Mouse (Mus musculus) liver (tissue): ENCODE data around the gene Tmsb10.

Experiments
- DNase-seq: peaks from one replicate; pipeline ENCODE4 v3.0.0-alpha.2; 2020; ENCODE audit warnings: mixed read lengths

The Tmsb10 gene

GRCm38 (mm10) chr6:72958662-72959071, at the start of gene Tmsb10:
TSS of gene Tmsb10 (minus strand) at chr6:72958748.
- DNase-seq = no peak

DNA sequence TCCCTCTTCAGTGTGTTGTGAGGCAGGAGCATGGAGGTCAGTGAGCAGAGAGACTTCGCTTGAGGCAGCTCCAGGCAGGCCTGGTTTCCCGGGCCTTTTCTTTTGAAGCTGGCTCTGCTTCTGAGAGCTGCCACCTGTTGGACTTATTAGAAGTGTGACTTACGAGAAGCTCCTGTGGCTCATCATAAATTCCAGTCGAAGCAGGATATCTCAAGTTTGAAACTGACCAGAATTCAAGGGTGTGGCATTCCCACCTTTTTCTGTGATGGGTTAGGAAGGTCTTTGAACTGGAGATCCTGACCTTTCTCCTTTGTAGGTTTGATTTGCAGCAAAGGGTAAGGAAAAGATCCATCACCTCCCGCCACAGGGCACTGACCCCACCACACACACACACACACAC, 45.1 kb upstream of the Tmsb10 start:
- no peak for DNase-seq

DNA sequence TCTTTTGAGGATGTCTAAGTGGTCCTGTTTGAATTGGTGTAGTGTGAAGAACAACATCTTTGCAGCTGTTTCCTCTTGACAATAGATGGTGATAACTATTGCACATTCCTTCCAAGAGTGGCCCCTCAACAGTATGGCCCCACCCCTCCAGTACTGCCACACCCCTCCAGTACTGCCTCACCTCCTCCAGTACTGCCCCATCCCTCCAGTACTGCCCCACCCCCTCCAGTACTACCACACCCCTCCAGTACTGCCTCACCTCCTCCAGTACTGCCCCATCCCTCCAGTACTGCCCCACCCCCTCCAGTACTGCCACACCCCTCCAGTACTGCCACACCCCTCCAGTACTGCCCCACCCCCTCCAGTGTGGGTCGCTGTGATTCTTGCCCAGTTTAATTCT, 43.8 kb upstream of the Tmsb10 start:
- peak; percentile 20 for DNase-seq

GRCm38 (mm10) chr6:72998809-72999208, 40.3 kb upstream of the Tmsb10 start:
- DNase-seq = no peak

DNA sequence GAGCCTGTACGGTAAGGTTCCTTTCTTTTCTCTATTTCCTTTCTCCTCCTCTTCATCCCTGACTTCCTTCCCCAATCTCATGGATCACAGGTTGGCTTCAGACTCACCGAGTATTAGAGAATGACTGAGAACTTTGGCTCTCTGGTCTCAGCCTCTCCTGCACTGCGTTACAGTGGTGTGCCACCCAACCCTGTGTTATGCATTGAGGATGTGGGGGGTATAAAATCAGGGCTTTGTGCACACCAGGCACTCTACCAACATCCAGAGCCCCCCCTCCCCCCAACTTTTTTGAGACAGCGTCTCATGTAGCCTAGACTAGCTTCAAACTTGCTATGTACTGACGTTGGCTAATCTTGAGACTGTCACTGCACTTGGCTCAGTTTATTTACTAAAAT, 35.1 kb upstream of the Tmsb10 start:
- no peak for DNase-seq

DNA sequence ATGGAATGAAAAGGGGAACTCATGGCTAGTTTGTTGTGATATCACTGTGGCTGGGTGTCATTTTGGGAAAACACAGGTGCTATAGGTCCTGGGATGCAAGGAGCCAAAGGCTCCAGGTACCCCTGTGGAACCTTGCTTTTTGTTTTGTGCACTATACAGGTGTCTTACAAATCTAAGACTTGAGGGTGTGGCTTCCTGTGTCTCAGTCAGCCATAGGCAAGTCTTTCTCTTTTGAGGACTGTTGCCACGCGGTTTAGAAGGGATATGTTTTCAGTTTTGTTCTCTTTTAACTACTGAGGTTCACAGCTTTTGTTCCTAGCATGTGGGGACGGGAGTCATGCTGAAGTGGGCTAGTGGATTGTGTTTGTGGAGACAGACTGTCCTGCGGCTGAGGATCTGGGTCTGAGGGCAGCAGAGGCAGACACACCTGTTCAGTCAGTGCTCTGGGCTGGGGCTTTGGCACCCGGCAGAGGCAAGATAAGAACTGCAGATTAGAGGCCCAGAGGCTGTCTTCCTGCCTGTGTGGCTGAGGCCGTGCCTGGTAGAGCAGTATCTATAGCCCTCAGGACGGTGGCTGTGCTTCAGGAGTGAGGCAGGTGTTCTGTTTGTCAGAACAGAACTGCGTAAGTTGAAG, 34.6 kb upstream of the Tmsb10 start:
- no peak for DNase-seq

DNA sequence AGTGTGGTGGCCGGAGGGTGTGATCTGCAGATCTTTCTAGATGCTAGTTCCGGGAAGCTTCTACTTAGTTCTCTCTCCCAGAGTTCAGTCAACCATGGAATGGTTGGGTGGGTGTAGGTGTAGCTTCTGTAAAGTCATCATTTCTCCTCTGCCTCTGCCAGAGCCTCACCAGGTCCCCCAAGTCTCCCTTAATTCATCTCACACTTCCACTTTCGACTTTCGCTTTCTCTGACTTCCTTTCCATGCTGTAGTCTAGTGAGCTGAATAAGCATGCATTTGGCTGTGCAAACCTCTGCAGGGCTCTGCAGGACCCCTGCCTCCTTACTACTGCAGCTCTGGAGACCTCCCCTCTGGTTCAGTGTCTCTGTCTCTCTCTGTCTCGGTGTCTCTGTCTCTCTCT, 31.7 kb upstream of the Tmsb10 start:
- DNase-seq = no peak

DNA sequence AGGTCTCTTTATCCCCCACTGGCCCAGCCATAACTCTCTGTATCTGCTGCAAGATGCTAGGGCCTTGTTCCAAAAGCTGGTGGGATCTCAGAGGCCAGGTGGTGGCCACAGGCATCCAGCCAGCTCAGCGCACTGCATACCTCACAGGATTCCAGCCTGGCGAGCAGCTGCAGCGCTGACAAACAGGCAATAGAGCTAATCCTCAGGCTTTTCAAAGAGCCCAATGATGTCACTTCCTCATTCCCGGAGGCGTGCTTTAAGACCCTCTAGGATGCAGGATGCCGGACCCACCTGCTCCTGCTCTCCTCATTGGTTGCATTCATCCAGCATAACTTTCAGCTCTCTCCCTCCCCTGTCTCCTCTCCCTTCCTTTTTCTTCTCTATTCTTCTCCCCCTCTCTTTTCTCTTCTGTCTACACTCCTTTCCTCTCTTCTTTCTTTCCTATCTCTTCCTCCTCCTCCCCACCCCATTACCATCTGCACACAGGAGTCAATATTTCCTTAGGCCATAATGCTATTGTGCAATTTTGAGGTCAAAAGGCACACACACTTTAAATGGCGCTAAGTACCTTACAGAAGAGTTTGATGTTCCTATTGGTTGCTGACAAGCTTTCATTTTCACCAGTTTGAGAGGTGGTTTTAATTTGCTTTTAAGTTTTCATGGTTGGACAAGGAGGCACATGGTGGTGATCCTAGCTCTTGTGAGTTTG, 30.6 kb upstream of the Tmsb10 start:
- peak; percentile 43 for DNase-seq

DNA sequence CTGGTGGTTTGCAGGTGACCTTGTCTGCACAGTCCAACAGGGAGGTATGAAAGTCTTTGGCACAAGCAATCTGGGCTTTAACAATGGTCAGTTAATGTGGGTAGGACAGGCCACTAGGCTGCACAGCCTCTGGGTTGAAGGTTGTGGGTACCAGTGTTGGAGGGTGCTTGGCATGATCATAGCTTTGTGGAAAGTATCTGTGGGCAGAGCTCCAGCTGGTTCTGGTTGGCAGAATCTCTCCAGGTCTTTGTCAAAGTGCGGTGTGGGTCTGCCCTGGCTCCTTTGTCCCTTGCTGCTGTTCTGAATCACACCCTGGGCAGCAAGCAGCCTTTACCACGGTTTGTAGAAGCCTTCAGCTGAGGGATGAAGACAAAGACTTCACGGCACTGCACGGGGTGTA, 24.0 kb upstream of the Tmsb10 start:
- no peak for DNase-seq

DNA sequence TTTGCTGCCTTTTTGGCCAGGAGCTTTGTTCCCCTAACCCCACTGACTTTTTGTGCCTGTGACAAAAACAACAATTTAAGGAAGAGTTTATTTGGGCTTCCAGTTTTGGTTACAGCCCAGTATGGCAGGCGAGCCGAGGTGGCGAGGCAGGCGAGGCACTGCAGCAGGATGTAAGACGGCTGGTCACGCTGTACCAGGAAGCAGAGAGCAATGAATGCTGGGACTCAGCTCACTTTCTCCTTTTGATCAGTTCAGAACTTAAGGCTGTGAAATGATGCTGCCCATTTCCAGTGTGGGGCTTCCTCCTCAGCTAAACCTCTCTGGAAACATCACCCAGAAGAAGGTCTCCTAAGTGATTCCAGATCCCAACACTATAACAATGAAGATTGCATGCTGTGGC, 23.3 kb upstream of the Tmsb10 start:
- DNase-seq = no peak

GRCm38 (mm10) chr6:72981124-72981651, 22.6 kb upstream of the Tmsb10 start:
- DNase-seq = peak; percentile 47

DNA sequence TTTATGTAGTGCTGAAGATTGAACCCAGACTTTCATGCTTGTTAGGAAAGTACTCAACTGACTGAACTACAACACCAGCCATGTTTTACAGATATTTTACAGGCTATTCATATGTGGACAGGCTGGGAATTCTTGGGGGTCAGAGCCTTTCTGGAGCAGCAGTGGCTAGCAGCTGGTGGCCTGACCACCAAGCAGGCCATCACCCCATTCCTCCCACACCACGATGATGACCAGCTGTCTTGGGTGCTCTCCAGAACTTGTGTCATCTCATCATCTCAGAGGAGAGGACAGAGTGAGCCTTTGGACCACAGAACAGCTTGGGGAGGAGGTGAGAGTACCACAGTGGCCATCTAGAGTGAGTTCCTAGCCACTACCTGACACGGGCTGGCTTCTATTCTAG, 18.3 kb upstream of the Tmsb10 start:
- DNase-seq = no peak

DNA sequence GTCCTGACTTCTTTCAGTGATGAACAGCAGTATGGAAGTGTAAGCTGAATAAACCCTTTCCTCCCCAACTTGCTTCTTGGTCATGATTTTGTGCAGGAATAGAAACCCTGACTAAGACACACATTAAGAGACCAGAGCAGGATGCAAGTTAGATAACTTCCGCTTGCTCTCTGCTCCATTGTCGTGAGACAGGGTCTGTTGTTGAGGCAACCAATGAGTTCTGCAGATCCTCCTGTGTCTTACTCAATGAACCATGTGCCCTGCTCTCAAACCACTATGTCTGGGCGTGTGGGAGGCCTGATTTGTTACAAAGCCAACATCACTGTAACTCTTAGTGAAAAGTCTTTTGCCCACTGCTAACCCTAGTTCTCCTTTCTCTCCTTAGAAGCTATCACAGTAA, 12.5 kb upstream of the Tmsb10 start:
- no peak for DNase-seq

- DNase-seq = no peak
Observed at GRCm38 (mm10) chr6:72969787-72970186, 11.2 kb upstream of the Tmsb10 start.

- no peak for DNase-seq
Observed at GRCm38 (mm10) chr6:72965199-72965598, 6.7 kb upstream of the Tmsb10 start.

DNA sequence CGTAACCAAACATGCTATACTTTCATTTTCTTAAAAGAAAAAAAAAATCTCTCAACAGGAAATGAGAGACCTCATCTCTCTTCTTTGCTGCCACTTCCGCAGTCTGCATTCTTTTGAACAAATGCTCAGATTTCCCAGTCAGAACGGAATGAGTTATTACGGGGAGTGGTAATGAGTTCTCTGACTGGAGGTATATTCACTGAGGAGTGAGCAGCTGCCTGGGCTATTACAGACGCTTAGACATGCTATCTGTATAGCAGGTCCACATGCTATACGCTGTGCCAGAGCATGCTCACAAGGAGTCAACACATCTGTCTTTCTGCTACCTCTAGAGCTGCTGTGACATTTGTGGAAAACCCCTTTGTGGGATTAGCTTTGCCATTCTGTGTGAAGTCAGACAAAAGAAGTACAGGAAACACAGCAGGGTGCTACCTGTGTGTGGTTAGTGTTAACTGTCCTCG, 3.8 kb upstream of the Tmsb10 start:
- no peak for DNase-seq

GRCm38 (mm10) chr6:72961603-72962002, 3.1 kb upstream of the Tmsb10 start:
- no peak for DNase-seq

GRCm38 (mm10) chr6:72960675-72961074, 2.1 kb upstream of the Tmsb10 start:
- DNase-seq = no peak

- DNase-seq = no peak
Observed at GRCm38 (mm10) chr6:72959175-72959574, 627 bp upstream of the Tmsb10 start.

DNA sequence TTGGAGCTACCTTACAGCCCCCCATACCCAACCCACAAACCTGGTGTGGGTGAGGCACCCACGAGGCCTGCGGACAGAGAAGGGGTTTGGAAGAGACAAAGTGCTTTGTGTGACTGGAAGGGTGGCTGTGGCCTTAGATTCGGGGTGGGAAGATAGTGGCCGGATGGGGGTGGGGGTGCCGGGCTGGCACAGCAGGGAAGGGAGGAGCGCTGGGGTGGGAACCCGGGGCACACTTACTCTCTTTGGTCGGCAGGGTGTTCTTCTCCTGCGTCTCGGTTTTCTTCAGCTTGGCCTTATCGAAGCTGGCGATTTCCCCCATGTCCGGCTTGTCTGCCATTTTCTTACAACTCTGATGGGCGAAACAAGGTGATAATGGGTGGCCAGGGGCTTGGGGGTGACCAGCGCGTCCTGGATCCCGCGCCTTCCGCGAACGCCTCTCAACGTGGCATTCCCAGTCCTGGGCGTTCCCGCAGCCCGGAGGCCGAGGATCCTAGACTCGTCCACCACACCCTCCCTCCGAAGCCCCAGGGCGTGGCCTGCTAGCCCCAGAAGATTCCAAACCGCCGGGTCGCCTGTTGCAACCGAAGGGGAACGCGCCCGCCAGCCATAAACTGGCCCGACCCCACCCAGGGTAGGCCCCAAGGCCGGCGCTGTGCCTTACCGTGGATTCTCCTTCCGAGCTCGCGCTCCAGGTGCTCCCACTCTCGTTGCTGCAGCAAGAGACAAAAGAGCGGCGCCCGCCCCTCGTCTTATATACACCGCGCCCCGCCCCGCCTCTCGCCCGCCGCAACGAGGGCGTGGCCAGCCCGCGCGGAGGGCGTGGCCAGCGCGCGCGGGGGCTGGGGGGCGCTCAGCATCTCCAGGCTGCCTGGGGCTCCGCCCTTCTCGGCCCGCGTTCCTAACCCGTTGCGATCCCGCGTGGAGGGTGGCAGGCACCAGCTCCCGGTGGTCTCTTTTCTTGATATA, 589 bp downstream of the Tmsb10 start:
- peak; percentile 80 for DNase-seq

DNA sequence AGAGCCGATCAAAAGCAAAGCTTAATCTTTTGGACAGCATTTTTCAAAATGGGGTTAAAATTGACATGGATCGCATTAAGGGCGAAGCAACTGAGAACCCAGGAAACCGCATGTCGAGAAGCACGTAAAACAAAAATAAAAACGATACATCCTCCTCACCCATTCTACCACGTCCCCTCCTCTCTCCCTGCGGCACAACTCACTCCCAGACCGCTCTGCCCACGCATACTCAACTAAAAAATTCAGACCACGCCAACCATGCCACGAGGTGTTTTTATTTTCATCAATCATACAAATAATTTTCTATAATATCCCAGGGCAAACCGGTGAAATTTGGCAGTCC, 1.5 kb downstream of the Tmsb10 start:
- DNase-seq = no peak

DNA sequence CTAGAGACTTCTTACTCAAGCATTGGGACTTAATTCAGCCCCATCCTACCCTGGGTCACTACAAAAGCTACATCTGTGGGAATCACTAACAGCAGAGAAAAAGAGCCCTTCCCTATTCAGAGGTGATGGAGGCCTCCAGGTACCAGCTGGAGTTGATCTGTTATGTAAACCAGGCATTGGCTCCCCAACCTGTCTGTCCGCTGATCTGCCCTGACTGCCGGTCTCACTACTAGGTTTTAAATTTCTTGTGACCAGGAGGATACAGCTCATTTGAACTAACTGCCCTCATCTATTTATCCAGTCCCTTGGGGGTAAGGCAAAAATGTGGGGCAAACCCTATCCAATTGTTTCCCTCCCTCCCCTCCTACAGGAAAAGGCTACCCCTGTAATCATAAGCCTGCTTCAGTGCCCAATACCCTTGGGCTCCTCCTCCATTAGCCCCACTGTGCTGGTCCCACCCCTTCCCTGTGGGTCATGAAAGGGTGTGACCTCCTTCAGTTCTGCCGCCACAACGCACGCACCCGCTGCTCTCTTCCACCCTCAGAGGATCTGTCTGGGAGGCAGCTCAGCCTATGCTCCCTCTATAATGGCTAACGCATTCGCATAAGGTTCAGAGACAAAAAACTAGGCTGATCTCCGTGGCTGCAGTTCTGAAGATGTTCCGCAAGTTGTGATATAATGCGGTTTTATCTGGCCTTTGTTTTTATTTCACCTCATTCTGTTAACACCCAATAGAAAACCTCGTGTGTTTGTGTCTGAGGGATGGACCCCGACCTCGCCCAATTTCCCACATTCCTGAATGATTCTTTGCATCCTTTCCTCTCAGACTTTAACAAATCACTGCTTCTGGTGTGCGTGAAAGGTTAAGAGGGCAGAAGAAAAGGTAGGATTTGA, 2.1 kb downstream of the Tmsb10 start:
- DNase-seq = peak; percentile 57
